Mouse (Mus musculus) duodenum, adult 2 months (tissue): ENCODE results near the gene Saa4. TPM values are rescaled to one million over a fixed set of nuclear protein-coding genes. Genes with fewer than 3 reads are reported as not detected.

Experiments
- polyA plus RNA-seq: library from polyadenylated mRNA; depleted of rRNA; stranded (reverse); fragments of >200 nt; gene quantifications from 2 replicates; pipeline ENCODE4 v1.2.3, GENCODE M21; 2012; ENCODE audit warnings: low replicate concordance; rRNA removed

Saa4 gene
- polyA plus RNA-seq, result 0.07 TPM in 1 of 2 replicates, not detected in the other

DNA sequence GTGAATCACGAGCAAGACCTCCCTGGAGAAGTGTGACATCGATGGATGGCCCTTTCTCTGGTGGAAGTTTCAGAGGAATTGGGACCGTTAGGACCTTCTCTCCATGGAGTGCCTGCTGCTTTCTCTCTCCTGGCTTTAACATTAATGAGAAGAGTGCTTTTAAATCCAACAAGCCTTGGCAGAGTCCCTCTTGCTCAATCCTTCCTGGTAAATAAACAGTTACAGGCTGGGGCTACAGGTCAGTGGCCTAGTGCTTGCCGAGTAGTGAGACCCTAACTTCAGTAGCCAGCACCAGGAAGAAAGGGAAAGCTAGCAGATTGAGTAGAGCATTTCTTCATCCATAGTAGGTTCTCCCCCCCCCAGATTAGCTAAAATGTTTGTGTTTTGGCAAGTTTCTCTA, at the start of gene Saa4:
Gene Saa4 (minus strand): TSS at position 146 of the 400 bp plus-strand sequence.

DNA sequence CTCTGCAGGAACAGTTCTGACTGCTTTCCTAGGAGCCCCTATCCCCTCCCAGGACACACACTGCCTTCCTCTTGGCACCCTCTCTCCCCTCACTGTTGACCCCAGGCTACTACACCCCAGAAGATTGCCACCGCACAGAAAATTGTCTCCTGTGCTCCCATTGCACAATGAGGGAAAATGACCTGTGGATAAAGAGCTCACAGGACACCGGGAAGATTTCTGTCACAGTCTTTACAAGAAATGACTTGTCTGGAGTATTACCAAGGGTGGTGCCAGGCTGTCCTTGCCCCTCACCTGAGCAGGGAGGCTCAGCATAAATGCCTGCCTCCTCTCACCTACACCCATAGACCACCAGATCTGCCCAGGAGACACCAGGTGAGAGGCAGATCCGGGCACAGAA, 19.1 kb upstream of the Saa4 start, which contains the start of gene Saa2:
Gene Saa2 (plus strand): TSS at position 301 of the 400 bp plus-strand sequence.

DNA sequence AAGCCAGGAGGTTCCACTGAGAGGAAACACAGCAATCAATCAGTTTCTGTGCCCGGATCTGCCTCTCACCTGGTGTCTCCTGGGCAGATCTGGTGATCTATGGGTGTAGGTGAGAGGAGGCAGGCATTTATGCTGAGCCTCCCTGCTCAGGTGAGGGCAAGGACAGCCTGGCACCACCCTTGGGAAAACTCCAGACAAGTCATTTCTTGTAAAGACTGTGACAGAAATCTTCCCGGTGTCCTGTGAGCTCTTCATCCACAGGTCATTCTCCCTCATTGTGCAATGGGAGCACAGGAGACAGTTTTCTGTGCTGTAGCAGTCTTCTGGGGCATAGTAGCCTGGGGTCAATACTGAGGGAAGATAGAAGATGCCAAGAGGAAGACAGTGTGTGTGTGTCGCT, 10.5 kb upstream of the Saa4 start, which contains the start of gene Saa1:
Gene Saa1 (minus strand): TSS at position 101 of the 400 bp plus-strand sequence.

DNA sequence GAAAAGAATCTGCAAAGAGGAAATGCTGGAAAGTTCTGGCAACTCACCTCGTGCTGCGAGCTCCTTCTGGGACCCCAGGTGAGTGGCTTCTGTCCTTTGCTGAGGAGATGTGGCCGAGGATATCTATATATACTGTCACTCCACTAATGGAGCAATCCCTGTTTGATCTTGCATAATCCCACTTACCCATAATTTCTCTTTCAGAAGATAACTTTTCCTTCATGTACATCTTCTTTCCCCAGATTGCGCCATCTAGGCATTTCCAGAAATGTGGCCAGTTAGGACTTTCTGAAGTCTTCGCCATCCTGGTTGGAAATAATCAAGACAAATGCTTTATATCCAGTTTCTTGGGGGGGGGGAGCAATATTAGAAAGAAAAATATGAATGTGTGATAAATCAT, 16.8 kb downstream of the Saa4 start, which contains the start of gene Saa3:
Gene Saa3 (minus strand): TSS at position 101 of the 400 bp plus-strand sequence.

DNA sequence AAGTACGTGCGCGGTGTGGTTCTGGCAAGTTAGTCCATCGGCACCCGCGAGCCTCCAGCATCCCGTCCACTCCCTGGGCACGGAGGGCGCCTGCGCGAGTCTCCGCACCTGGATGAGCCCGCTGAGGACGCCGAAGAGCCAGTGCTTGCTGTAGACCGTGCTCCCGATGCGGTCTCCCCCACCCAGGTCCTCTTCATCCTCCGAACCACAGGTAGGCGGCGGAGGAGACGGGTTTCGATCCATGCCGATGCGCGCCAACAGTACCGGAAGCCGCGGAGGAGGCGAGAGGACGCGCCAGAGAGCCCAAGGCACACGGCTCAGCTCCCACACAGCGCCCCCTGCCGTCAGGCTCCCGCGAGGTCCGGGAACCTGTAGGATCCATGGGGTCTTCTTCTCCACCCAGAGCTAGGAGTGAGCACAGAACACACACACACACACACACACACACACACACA, 22.0 kb downstream of the Saa4 start, which contains the start of gene Saal1:
Gene Saal1 (minus strand): TSS at position 291 of the 455 bp plus-strand sequence.

Other genes with a start within 250 kb of the Saa4 start
- 5.3 and 5.6 TPM in 2 replicates for gene Sergef, start 92.8 kb downstream of the Saa4 start, polyA plus RNA-seq
- gene Tph1, start 60.1 kb downstream of the Saa4 start, polyA plus RNA-seq, result 2.4 and 2.9 TPM in 2 replicates
- 1.7 and 2.8 TPM in 2 replicates for gene Saal1, start 21.9 kb downstream of the Saa4 start, polyA plus RNA-seq
- 0.21 and 0.30 TPM in 2 replicates for gene Saa3, start 16.9 kb downstream of the Saa4 start, polyA plus RNA-seq
- gene Saa1, start 10.4 kb upstream of the Saa4 start, polyA plus RNA-seq, result 0.21 TPM in 1 of 2 replicates, not detected in the other
- not detected in 2 replicates for gene Saa2, start 19.2 kb upstream of the Saa4 start, polyA plus RNA-seq
- gene Hps5, start 63.5 kb upstream of the Saa4 start, polyA plus RNA-seq, result 15.4 and 20.0 TPM in 2 replicates
- 2.2 and 4.8 TPM in 2 replicates for gene Gtf2h1, start 63.5 kb upstream of the Saa4 start, polyA plus RNA-seq
- gene Ldha, start 108.9 kb upstream of the Saa4 start, polyA plus RNA-seq, result 740 and 1,417 TPM in 2 replicates
- gene Ldhc, start 128.6 kb upstream of the Saa4 start, polyA plus RNA-seq, result not detected in 2 replicates
- gene Tsg101, start 187.4 kb upstream of the Saa4 start, polyA plus RNA-seq, result 100 and 104 TPM in 2 replicates
- gene Uevld, start 225.9 kb upstream of the Saa4 start, polyA plus RNA-seq, result 0.74 and 0.77 TPM in 2 replicates